Mouse (Mus musculus): Measurements from ENCODE around the gene Frrs1l.

The Frrs1l gene

GRCm38 (mm10) chr4:56915732-56916325 is 74.4 kb downstream of the Frrs1l start:
- no peak for DNase-seq (ENCODE audit: low spot score in 2 of 2)

GRCm38 (mm10) chr4:56914761-56915160 is 75.4 kb downstream of the Frrs1l start:
- no peak for DNase-seq (ENCODE audit: low spot score in 2 of 2)

- no peak for DNase-seq (ENCODE audit: low spot score in 2 of 2)
These were observed 75.9 kb downstream of the Frrs1l start for GRCm38 (mm10) chr4:56914338-56914737.

- DNase-seq (ENCODE audit: low spot score in 2 of 2), result no peak
These were observed 77.7 kb downstream of the Frrs1l start for GRCm38 (mm10) chr4:56912382-56913001.

GRCm38 (mm10) chr4:56909568-56909967 is 80.6 kb downstream of the Frrs1l start:
- DNase-seq (ENCODE audit: low spot score in 2 of 2), result no peak

- no peak for DNase-seq (ENCODE audit: low spot score in 2 of 2)
These were observed 82.5 kb downstream of the Frrs1l start for GRCm38 (mm10) chr4:56907671-56908070.
